Mouse (Mus musculus) myocyte (in vitro differentiated cells): ENCODE measurements around the gene Dab1.

ENCODE experiments used
- CEBPB ChIP-seq: IDR thresholded peaks from 2 replicates; pipeline ENCODE4 v1.6.1; 2011; ENCODE audit warnings: mild to moderate bottlenecking, moderate library complexity; ENCODE audit not compliant: poor library complexity, insufficient read depth, severe bottlenecking
- E2F4 ChIP-seq: IDR thresholded peaks from one replicate; pipeline ENCODE4 v1.6.1; 2011; ENCODE audit warnings: mild to moderate bottlenecking, control low read depth, moderate library complexity; ENCODE audit not compliant: insufficient read depth
- MAX ChIP-seq: IDR thresholded peaks from one replicate; pipeline ENCODE4 v1.6.1; 2011; ENCODE audit warnings: low read depth, mild to moderate bottlenecking, control low read depth
- MYOD1 ChIP-seq, 3 experiments: IDR thresholded peaks; one replicate each; pipeline ENCODE4 v1.6.1; 2011; ENCODE audit warnings: control low read depth in 2 of 3, low read depth in 2 of 3, mild to moderate bottlenecking in 2 of 3, moderate library complexity in 1 of 3; ENCODE audit not compliant: insufficient read length in 2 of 3, control insufficient read depth in 1 of 3
- MYOG ChIP-seq, 3 experiments: IDR thresholded peaks; one replicate each; pipeline ENCODE4 v1.6.1; 2011; ENCODE audit warnings: control low read depth in 2 of 3, low read depth in 2 of 3, mild to moderate bottlenecking in 2 of 3; ENCODE audit not compliant: insufficient read length in 2 of 3, control insufficient read depth in 1 of 3, insufficient read depth in 1 of 3
- POLR2A ChIP-seq: IDR thresholded peaks from one replicate; pipeline ENCODE4 v1.6.1; 2011; ENCODE audit warnings: low read depth, mild to moderate bottlenecking, control low read depth, moderate library complexity; ENCODE audit not compliant: insufficient read length
- POLR2AphosphoS2 ChIP-seq: IDR thresholded peaks from one replicate; pipeline ENCODE4 v1.6.1; 2011; ENCODE audit warnings: low read depth, control low read depth; ENCODE audit not compliant: insufficient read length
- REST ChIP-seq: IDR thresholded peaks from one replicate; pipeline ENCODE4 v1.6.1; 2011; ENCODE audit warnings: mild to moderate bottlenecking, control low read depth, moderate library complexity; ENCODE audit not compliant: insufficient read depth, insufficient read length
- SRF ChIP-seq: IDR thresholded peaks from one replicate; pipeline ENCODE4 v1.6.1; 2011; ENCODE audit warnings: low read depth; ENCODE audit not compliant: control insufficient read depth, insufficient read length
- TCF12 ChIP-seq: IDR thresholded peaks from one replicate; pipeline ENCODE4 v1.6.1; 2011; ENCODE audit warnings: mild to moderate bottlenecking, control low read depth; ENCODE audit not compliant: poor library complexity, insufficient read depth, severe bottlenecking
- TCF3 ChIP-seq: IDR thresholded peaks from one replicate; pipeline ENCODE4 v1.6.1; 2011; ENCODE audit warnings: low read depth, control low read depth; ENCODE audit not compliant: insufficient read length
- USF1 ChIP-seq: IDR thresholded peaks from one replicate; pipeline ENCODE4 v1.6.1; 2011; ENCODE audit warnings: low read depth, mild to moderate bottlenecking, control low read depth, moderate library complexity

GRCm38 (mm10) chr4:104011683-104012082 lies 392.5 kb downstream of the Dab1 start:
- TF ChIP-seq MYOG (IDR thresholded peaks at IDR 0.05; ENCODE audit: control insufficient read depth in 1 of 3, insufficient read depth in 1 of 3, insufficient read length in 2 of 3, low read depth in 2 of 3) (no peak), MYOD1 (IDR thresholded peaks at IDR 0.05; ENCODE audit: control insufficient read depth in 1 of 3, insufficient read length in 2 of 3, low read depth in 2 of 3) (no peak), USF1 (no peak), E2F4 (no peak), POLR2A (no peak), MAX (no peak), POLR2AphosphoS2 (no peak), REST (no peak), CEBPB (no peak), TCF12 (no peak), TCF3 (no peak), SRF (no peak)
